Mouse (Mus musculus) cortical plate, adult 2 months (tissue): Measurements from ENCODE around the gene Olfr71. TPM values are rescaled to one million over a fixed set of nuclear protein-coding genes. Genes with fewer than 3 reads are reported as not detected.
A peak's percentile ranks its signal among the peaks of the same experiment; 100 is the strongest.

Experiments used
- H3K27ac ChIP-seq: fragments of 200-500 bp; 2 replicates; pipeline ENCODE4 v1.5.1; 2012; ENCODE audit warnings: low read length, control low read depth, inconsistent platforms; ENCODE audit not compliant: insufficient read depth
- H3K4me1 ChIP-seq: fragments of 200-500 bp; 2 replicates; pipeline ENCODE4 v1.6.1; 2011; ENCODE audit warnings: low read length; ENCODE audit not compliant: control insufficient read depth, insufficient read depth
- H3K4me3 ChIP-seq: fragments of 200-500 bp; 2 replicates; pipeline ENCODE4 v1.5.1; 2011; ENCODE audit warnings: mild to moderate bottlenecking, low read length, control low read depth; ENCODE audit not compliant: insufficient read depth
- CTCF ChIP-seq: fragments of 200-500 bp; IDR thresholded peaks from 2 replicates; pipeline ENCODE4 v1.5.1; 2011; ENCODE audit warnings: mild to moderate bottlenecking, control low read depth, low read length; ENCODE audit not compliant: insufficient read depth; ENCODE audit errors: extremely low read depth
- POLR2A ChIP-seq: fragments of 200-500 bp; IDR thresholded peaks from 2 replicates; pipeline ENCODE4 v1.6.1; 2011; ENCODE audit warnings: mild to moderate bottlenecking, low read length, control low read depth; ENCODE audit not compliant: insufficient read depth; ENCODE audit errors: extremely low read depth
- polyA plus RNA-seq: library from polyadenylated mRNA; depleted of rRNA; stranded (reverse); fragments of >200 nt; gene quantifications from 2 replicates; pipeline ENCODE4 v1.2.3, GENCODE M21; 2012; rRNA removed

Gene Olfr71
- polyA plus RNA-seq: not detected in 2 replicates

DNA sequence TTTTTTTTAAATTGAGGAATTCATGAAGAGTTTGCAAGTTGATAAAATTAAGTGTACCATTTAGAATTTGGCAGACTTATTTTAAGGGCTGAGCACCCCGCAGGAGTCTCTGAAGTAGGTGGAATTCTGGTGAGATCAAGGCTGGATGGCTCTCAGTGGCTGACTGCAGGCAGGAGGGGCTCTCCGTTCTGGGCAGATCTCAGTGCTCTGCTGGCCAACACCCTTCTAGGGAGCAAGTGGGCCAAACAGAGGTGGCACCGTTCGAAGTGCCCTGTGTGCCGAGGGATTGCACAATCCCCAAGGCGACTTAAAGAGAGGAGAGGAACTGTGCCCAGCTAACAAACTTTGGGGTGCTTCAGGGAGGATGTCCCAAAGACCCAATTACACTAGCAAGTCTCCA is at the start of gene Olfr71:
TSS of gene Olfr71 (minus strand) at position 387 of the 400 bp plus-strand sequence.
- Histone ChIP-seq H3K4me3 (no peak within 1 kb of the TSS), H3K4me1 (peaks cover 3% of the 10 kb centered on the region), H3K27ac (no peak within 1 kb of the TSS)
- TF ChIP-seq POLR2A (no peak), CTCF (no peak)

DNA sequence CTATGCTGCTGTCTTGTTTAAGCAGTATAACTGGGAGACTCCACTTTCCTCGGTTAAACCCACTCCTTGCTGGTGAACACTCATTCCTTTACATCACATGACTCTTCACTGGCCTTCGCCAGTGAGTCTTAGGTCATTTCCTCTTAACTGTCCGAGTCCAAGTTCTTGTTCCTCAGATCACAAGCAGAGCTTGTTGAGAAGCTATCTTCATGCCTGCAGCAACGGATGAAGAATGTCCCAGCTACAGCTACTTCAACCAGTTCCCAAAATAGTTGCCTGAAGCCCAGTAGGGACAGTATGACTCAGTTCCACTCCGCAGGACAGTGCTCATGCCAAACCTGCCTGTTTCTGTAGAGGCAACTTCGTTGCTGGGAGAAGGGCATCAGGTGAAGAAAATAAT is 47.2 kb upstream of the Olfr71 start:
- no peak overlapping the region for H3K4me3 ChIP-seq
- no peaks in the 10 kb centered on the region for H3K4me1 ChIP-seq
- TF ChIP-seq POLR2A: no peak
- no peak for TF ChIP-seq CTCF
- no peak overlapping the region for H3K27ac ChIP-seq

DNA sequence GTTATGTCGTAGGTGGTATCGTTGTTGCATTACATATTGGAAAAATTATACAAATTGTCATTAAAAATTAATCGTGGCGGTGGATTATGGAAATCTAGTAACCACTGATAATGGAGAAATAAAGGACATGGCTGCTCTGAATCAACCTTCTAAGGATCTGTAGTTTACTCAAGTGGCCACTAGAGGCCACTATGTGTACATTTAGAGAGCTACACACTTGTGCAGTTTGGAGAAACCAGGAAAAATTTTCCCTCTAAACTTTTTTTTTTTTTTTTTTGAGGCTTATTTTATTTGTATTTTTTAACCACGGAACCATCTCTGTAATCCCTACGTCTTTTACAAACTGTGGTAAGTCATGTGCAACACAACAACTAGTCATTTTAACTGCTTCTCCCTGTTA is 35.1 kb upstream of the Olfr71 start:
- no peak overlapping the region for H3K4me3 ChIP-seq
- TF ChIP-seq CTCF: 0 out of 2 replicates have a peak, but pooled peaks have one; percentile 9
- TF ChIP-seq POLR2A: no peak
- no peak overlapping the region for H3K27ac ChIP-seq
- H3K4me1 ChIP-seq: no peaks in the 10 kb centered on the region

DNA sequence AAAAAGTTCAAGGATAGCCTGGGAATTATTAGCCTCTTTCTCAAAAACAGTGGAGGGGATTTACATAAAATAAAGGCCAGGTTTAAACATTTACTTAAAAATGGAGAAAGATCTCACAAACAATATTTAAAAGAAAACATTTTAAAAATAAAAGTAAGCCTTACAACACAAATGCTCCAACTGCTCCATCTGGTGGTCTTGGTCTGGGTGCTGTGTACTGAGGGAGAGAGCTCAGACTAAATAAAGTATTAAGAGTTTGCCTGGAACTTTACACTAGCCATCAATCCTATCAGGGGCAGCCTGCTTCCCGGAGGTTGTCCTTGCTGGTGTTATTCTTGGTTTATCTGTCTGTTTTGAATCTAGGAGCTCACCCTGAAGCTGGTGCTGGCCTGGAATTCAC is 33.0 kb upstream of the Olfr71 start:
- Histone ChIP-seq H3K27ac (no peak overlapping the region), H3K4me3 (no peak overlapping the region), H3K4me1 (no peaks in the 10 kb centered on the region)
- TF ChIP-seq POLR2A (no peak), CTCF (peak; percentile 23; the same call in 1 of the 2 replicates)

DNA sequence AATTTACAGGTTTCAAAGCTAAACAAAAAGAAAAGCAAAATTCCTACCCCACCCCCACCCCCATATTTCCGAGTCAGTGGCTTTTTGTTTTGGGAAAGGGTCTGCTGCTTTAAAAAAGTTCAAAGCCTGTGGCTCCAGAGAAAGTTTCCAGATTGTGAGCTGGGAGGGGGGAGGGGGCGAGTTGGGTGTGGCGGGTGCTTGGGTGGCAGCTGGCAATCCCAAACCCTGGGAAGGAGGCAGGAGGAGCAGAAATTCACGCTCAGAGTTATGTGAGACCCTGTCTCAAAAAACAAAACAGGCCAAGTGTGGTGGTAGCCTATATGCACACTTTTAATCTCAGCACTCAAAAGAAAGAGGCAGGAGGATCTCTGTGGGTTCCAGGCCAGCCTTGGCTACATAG is 32.6 kb upstream of the Olfr71 start:
- TF ChIP-seq POLR2A (no peak), CTCF (no peak)
- Histone ChIP-seq H3K4me1 (no peaks in the 10 kb centered on the region), H3K4me3 (no peak overlapping the region), H3K27ac (no peak overlapping the region)

DNA sequence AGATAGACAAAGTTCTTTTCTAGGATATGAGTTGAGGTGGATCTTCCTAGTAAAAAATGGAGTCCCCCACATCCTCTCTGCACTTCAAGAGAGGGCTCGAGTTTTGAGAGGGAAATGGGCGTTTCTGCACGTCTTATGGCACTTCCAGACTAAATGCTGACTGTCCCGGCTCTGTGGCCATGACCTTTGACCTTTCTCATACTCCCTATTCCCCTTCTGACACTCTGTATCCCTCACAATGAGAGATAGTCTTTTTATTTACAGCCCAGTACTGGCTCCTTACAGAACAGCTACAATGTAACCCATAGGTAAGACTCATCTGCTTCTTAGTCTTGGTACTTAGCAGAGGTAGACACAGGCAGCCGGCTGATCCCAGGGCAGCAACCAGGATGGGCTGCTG is 31.5 kb upstream of the Olfr71 start:
- no peak overlapping the region for H3K4me3 ChIP-seq
- no peaks in the 10 kb centered on the region for H3K4me1 ChIP-seq
- no peak overlapping the region for H3K27ac ChIP-seq
- TF ChIP-seq CTCF (no peak), POLR2A (no peak)

DNA sequence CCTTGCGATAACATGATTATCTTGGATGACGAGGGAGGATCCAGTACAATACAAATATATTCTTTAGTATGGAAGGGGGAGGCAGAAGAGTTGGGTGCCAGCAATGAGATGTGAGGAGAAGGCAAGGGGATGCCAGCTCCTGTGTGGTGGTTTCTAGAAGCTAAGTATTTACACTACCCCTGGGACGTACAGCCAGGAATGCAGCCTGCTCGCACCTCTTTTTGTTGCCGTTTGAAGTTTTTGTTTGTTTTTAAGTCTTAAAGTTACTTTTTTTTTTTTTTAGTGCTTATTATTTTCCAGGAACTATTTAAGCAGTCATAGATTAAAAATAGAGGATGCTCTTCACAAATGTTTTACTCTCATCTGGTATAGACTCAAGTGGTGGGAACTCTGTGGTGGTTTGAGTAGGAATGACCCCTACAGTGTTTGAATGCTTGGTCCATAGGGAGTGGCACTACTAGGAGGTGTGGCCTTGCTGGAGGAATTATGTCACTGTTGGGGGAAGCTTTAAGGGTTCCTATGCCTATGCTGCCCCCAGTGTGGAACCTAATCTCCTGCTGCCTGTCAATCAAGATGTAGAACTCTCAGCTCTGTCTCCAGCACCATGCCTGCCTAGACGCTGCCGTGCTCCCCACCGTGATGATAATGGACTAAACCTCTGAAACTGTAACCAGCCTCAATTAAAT is 29.1 kb upstream of the Olfr71 start:
- Histone ChIP-seq H3K27ac (no peak overlapping the region), H3K4me3 (no peak overlapping the region), H3K4me1 (no peaks in the 10 kb centered on the region)
- TF ChIP-seq CTCF: no peak
- no peak for TF ChIP-seq POLR2A

DNA sequence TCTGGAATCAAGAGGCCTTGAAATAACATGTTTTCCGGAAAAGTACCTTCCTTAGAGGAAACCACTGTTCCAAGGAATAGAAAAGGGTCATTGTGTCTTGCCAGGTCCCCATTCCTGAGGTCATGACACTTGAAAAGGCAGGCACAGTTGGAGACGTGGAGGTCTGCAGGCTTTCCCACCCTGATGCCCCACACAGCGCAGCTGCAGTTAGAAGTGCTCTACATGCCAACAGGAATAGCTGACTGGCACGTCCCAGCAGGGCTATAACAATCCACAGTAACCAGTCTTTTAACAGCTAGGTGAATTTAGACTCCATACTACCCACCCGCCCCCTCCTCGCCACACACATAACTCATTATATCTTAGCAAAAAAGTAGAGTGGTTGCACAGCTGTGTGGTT is 27.1 kb upstream of the Olfr71 start:
- H3K4me1 ChIP-seq: no peaks in the 10 kb centered on the region
- TF ChIP-seq POLR2A: no peak
- TF ChIP-seq CTCF: no peak
- H3K27ac ChIP-seq: no peak overlapping the region
- H3K4me3 ChIP-seq: no peak overlapping the region

DNA sequence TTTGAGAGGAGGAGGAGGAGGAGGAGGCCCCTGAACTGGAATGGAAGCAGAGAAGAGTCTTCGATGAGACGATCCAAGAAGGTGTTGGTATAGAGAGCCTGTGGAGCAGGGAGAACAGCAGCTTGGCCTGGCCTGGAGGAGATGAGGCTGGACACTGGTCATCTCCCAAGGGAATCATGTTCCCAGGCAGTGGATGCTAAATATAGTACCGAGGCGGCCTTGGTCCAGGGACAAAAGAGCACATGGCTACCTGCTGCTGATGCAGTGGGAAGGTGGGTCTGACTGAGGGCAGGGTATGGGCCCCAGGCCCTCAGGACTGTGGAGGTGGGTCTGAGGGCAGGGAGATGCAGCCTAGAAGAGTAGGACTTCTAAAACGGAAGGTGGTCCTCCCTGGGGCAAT is 23.1 kb upstream of the Olfr71 start:
- H3K4me3 ChIP-seq: no peak overlapping the region
- H3K27ac ChIP-seq: no peak overlapping the region
- no peaks in the 10 kb centered on the region for H3K4me1 ChIP-seq
- TF ChIP-seq POLR2A: no peak
- TF ChIP-seq CTCF: no peak

DNA sequence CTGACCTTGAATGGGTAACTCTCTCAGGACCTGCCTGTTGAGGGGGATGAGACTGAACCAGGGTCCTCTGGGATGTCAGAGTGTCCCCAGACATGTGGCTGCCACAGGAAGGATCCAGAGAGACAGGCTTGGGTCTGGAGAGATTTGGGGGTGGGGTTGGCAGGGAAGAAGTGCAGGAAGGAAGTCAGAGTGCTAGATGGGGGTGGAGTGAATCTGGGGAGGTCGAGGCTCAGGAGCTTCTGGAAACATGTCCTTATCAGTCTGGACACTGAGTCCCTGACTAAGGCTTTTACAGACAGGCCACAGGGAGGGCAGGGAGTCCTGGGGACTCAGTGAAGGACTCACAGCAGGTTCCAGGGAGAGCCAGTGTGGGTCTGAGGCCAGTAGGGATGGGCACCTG is 22.1 kb upstream of the Olfr71 start:
- Histone ChIP-seq H3K4me3 (no peak overlapping the region), H3K4me1 (no peaks in the 10 kb centered on the region), H3K27ac (no peak overlapping the region)
- TF ChIP-seq POLR2A (no peak), CTCF (no peak)
